Mouse (Mus musculus): Measurements from ENCODE around the gene Dmrtb1.

Gene Dmrtb1

DNA sequence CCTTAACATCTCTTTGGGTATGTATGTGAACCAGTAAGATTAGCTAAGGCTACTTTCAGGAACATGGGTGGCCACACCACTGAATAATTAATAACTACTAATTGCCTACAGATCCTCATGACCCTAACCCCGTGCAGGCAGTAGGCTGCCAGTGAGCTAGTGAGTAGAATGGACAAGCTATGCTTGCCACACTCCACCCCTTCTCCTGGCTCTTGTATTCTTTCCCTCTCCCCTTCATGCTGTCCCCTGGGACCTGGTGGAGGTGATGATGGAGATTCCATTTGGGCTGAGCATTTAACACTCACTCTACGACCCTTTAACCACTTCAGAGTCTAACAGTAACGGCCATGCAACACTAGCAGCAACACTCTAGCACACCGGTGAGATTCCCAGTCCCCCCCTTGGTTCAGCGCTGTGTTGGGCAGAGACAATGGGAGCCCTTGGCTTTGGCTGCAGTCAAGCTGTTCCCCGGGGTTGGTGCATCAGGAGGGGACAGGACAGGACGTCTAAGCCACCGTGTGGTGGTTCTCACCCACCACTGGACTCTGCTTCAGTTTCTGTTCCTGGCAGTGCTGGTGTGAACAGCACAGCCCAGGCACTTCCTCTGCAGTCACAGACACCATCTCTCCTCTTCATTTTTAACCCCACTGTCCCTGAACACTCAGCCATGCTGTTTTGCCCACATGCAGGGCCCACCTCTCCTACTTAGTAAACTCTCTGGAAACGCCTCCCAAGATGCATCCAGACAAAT is 2.8 kb downstream of the Dmrtb1 start:
- no peak for DNase-seq (ENCODE audit: low spot score in 2 of 2)

- no peak for DNase-seq (ENCODE audit: low spot score in 2 of 2)
Observed at GRCm38 (mm10) chr4:107680311-107681098, 3.5 kb downstream of the Dmrtb1 start.

DNA sequence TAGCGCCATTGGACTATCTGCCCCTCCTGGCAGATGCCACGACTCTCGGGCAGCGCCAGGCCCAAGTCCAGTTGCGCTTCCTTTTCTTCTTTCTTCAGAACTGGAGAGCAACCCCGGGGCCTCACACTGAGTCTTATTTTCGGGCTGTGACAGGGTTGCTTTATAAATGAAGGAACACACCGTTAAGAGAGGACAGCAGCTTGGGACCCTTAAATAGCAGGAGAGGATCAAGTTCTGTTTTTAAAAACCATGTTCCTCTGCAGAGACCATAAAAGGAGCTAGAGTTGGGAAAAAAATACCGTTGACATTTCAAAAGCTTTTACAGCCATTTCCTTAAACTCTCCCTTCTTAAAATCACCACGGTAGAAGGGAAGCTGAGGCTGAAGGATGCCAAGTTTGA is 8.4 kb downstream of the Dmrtb1 start:
- DNase-seq (ENCODE audit: low spot score in 2 of 2), result no peak

DNA sequence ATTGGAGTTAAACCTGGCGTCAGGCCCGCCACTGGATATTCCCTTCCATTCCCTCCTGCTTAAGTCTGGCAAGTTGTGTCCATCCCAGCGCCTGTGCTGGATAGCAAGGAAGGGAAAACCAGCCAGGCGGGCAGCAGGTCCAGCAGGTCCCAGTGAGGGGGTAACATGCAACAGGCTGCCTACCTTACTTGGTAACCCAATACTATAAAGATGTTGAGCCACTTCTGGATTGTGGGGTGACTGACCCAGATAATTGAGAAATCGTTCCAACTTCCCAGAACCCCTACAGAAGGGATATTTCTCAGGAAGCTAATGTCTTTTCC is 9.7 kb downstream of the Dmrtb1 start:
- no peak for DNase-seq (ENCODE audit: low spot score in 2 of 2)

- peak; percentile 75 to 84 for DNase-seq (ENCODE audit: low spot score in 2 of 2)
Observed at GRCm38 (mm10) chr4:107673638-107674321, 10.2 kb downstream of the Dmrtb1 start.

GRCm38 (mm10) chr4:107670731-107671130 is 13.3 kb downstream of the Dmrtb1 start:
- no peak for DNase-seq (ENCODE audit: low spot score in 2 of 2)

DNA sequence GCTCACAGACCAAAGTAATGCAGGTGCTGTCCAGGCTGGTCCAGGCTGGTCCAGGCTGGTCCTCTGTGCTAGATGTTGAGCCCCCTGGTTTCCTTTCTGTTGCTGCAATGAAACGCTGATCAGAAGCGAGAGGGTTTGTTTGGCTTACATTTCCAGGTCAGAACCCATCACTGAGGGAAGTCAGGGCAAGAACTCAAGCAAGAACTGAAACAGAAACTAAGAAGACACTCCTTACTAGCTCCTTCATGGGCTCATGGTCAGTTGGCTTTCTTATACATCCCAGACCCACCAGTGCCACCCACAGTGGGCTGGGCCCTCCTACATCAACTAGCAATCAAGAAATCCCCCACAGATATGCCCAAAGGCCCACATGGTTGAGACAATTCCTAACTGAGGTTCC is 15.5 kb downstream of the Dmrtb1 start:
- no peak for DNase-seq (ENCODE audit: low spot score in 2 of 2)

- no peak for DNase-seq (ENCODE audit: low spot score in 2 of 2)
Observed at GRCm38 (mm10) chr4:107660649-107661048, 23.4 kb downstream of the Dmrtb1 start.

- no peak for DNase-seq (ENCODE audit: low spot score in 2 of 2)
Observed at GRCm38 (mm10) chr4:107653280-107653643, 30.8 kb downstream of the Dmrtb1 start.

DNA sequence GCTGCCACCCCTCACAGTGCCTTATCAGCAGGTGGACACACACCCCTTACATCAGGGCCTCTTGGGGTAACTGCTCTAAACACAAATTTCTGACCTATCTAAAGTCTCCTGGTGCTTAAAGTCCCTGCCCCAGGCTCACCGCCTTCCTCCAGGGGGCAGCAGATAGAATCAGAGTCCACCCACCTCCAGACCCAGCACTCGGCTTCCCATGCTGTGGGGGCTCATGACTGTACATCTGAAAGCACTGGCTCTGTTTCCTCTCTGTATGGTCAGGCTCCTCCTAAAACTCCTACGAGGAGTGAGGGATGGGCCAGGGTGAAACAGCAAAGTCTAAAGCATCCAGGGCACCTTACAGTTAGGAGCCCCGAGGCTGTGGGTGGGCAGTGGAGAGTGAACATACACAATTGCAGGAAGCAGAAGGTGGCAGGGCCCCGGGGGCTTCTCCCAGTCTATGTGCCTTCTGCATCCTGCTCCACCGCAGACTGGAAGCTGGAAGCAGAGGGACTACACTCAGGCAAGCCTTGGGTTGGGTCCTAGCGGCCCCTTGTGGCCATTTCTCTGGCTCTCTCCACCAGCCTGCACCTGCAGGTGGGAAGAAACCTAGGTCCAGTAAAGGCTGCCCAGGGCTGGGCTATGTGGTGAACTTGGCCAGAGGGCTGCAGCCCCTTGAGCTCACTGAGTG is 31.3 kb downstream of the Dmrtb1 start:
- DNase-seq (ENCODE audit: low spot score in 2 of 2), result peak; percentile 67 to 84

DNA sequence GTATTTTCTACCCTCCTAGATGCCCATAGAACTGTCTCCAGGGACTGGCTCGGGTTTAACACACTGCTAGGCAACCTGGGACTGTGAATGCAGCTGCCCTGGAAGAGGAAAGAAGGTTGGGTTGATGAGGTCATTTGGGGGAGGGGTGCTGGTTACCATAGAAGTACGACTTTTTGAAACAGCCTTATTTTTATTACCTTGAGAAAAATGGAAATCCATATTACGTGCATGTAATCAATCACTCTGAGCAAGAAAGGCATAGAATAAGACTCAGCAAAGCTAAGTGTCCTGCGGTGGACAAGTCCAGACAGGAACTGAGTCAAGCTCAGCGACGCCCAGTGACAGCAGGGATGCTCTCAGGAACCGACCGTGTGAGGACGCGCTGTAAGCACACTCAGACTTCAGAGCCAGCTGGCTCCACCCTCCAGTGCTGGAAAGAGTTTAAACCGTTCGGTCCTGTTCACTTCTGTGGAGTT is 33.0 kb downstream of the Dmrtb1 start:
- no peak for DNase-seq (ENCODE audit: low spot score in 2 of 2)

- no peak for DNase-seq (ENCODE audit: low spot score in 2 of 2)
Observed at GRCm38 (mm10) chr4:107648959-107649485, 35.0 kb downstream of the Dmrtb1 start.

DNA sequence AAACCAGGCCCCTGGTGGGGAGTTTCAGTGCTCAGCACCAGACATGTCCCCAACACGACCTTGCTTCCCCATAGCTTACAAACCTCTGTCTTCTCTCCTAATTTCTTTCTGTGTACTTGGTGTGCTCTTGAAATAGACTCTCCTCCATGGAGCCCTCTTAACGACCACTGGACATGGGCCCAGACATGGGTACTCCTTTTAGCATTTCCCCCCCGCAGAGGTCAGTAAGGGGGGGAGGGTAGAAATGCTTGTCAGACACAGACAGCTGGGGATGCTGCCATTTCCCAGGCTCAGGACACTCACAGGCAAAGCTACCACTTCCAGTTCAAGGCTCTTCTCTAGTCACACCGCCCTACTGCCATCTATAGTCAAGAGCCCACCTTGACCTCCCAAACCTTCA is 42.4 kb downstream of the Dmrtb1 start:
- DNase-seq (ENCODE audit: low spot score in 2 of 2), result no peak

- no peak for DNase-seq (ENCODE audit: low spot score in 2 of 2)
Observed at GRCm38 (mm10) chr4:107638303-107638702, 45.7 kb downstream of the Dmrtb1 start.

- no peak for DNase-seq (ENCODE audit: low spot score in 2 of 2)
Observed at GRCm38 (mm10) chr4:107637670-107638069, 46.4 kb downstream of the Dmrtb1 start.

DNA sequence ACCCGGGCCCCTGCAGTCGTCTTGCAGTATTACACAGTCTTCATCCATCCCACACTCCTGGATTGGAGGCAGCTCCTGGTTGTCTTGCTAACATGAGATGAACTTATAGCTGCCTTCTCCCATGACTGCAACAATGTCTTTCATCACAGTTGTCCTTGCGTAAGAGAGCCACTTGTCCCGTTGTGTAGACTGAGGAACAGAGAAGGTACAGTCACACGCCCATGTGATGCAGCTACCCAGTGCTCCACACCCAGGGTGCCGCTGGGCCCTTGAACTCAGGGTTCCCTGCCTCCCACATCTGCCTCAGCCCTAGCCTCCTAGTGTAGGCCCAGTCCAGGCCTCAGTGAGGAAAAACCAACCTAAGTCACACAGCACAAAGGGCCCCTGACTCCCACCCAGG is 47.9 kb downstream of the Dmrtb1 start:
- no peak for DNase-seq (ENCODE audit: low spot score in 2 of 2)

DNA sequence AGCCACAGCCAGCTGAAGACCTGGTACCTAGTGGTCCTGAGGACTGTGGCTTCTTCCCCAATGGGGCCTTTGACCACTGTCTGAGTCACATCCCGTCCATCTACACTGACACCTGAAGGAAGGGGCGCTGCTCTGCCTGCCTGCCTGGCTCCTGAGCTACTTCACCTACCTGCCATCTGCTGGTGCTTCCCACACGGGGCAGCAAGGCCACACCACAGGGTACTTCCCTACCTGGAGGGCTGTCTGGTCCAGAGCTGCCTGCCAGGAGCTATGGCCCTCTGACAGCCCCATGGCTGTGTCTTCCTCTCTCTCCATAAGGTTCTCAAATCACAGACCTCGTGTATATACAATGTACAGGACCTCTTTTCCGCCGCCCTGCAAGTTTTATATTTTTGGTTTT is 49.4 kb downstream of the Dmrtb1 start:
- DNase-seq (ENCODE audit: low spot score in 2 of 2), result no peak

DNA sequence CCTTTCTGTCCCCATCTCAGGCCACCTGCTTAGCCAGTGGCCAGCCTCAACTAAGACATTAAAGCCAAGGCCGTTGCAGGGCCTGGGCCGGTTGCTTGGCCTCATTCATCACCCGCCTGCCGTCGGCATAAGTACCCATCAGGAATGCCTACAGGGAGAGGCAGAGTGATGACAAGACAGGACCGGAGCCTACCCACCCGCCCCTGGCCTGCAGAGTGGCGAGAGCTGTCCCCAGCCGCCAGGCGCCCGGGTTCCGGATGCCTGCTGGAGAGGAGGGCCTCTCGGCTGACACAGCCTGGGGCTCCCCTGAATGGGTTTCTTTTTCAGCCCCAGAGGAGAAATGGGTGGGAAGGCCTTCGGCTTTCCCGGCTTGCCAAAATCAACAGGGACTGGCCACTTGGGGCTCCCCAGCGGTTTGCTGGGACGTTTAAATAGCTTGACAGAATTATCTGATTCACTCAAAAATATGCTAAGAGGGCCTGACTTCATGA is 55.1 kb downstream of the Dmrtb1 start:
- DNase-seq (ENCODE audit: low spot score in 2 of 2), result no peak

GRCm38 (mm10) chr4:107628226-107628625 is 55.8 kb downstream of the Dmrtb1 start:
- no peak for DNase-seq (ENCODE audit: low spot score in 2 of 2)

Measured in urinary bladder, postnatal 4 days (tissue).